Mouse (Mus musculus) v-Abl transformed pro-B cells (cell line): ENCODE measurements around the gene Mamdc4.

ENCODE experiments used
- in situ Hi-C, 2 experiments: fragments of 400-800 bp; cut with MboI; formaldehyde crosslinking; loops; one replicate each; pipeline ENCODE4 v1.15.1; 2025; ENCODE audit not compliant: unreplicated experiment in 2 of 2

The Mamdc4 gene

DNA sequence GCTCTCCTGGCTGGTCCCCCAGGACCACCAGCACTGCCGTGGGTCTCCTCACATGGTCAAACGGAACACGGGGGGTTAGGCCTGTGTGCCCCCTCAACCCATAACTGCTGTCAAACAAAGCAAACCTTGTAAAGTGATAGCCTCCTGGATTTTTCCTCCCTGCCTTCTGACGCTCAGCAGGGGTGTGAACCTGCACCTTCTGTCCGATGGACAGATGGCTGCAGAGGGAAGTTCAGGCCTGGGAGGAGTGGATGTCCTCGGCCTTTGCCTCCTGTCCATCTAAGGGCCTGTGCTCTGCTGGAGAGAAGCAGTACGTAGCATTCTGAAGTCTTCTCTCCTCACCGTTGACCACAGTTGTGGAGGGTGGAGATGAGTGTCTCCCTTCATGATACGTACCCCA is 12.7 kb downstream of the Mamdc4 start:
- in situ Hi-C loops = no loop called here

DNA sequence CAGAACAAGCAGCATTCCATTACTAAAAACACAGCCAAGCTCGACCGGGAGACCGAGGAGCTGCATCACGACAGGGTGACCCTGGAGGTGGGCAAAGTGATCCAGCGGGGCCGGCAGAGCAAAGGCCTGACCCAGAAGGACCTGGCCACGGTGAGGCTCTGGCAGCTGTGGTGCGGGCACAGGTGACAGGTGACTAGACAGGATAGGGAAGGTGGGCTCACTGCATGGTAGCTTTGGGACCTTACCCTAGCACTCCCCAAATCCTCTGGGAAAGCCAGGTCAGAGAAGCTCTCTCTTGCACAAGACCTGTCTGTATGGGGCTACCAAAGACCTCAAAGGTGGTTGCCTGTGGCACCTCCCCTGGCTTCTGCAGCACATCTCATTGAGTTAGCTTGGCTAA is 14.1 kb downstream of the Mamdc4 start:
- in situ Hi-C loops = no loop called here

DNA sequence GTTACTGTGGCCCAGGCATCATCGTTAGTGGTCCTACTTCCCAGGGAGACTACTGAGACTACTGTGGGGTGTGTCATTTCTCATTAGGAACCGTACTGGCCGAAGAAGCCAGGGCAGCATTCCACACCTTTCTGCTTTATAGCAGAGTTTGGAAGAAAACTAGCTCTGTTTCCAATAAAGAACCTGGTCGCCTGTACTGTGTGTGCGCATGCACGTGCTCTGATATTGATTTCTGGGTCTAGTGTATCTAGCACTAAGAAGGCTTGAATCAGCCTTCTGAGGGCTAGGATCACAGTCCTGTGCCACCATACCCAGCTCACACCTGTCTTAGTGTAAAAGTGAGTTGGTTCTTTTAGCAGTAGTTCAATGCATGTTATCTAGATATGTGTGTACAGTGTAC is 15.9 kb downstream of the Mamdc4 start:
- in situ Hi-C loops = loop anchor here in 1 of 2 experiments (10.0 kb wide), 1 partner anchor 54 kb away; the partner anchor contains the start of genes C8g and Fbxw5

DNA sequence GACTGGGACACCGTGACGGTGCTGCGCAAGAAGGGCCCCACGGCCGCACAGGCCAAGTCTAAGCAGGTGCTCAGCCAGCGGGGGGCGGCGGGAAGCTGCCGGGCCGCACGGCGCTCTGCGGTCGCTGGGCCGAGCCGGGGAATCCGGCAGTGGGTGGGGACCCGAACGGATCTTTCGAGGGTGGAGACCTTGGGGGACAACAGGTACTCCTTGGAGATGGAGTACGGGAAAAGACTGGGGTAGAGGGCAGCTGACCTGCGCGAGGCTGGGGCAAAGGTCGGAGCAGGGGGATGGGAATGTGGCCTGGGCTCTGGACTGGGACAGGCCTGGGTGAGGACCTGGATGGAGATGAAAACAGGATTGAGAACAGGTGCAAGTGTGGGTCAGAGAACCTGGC is 16.7 kb downstream of the Mamdc4 start:
- in situ Hi-C loops = loop anchor here in 1 of 2 experiments (10.0 kb wide), 1 partner anchor 53 kb away; the partner anchor contains the start of genes C8g and Fbxw5

DNA sequence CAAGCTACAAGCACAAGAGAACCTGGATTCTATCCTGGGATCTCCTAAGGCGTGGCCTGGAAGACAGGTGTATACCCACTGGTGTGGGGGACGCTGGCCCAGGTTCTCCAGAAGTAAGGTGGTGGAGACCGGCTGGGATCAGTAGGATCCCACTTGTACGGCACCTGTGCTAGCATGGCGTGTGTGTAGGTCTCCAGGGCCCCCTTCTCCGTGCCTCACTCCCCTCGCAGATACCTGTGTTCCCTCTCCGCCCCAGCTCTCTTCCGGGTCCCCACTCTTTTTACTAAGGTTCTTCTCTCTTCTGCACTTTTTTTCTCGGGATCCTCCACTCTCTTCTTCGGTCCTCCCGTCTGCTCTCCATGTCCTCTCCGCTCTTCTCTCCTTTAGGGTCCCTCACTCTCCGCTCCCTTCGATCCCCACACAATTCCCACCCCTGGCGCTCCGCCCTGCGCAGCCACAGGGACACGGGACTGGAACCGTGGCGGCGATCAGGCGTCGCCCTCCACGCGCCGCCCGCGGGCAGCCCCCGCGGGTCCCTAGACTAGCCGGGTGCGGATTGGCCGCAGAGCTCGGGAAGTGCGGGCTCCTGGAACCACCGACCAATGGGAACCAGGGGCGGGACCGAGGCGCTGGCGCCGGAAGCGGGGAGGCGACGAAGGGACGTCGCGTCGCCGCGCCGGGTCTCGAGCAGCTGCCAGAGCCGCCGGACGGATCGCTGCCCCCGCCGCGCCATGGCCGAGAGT is 17.3 kb downstream of the Mamdc4 start, which contains the start of gene Edf1:
Gene Edf1, plus strand, starts transcription at position 627 of the 743 bp plus-strand sequence.
- in situ Hi-C loops = loop anchor here in 1 of 2 experiments (10.0 kb wide), 1 partner anchor 53 kb away; the partner anchor contains the start of genes C8g and Fbxw5

DNA sequence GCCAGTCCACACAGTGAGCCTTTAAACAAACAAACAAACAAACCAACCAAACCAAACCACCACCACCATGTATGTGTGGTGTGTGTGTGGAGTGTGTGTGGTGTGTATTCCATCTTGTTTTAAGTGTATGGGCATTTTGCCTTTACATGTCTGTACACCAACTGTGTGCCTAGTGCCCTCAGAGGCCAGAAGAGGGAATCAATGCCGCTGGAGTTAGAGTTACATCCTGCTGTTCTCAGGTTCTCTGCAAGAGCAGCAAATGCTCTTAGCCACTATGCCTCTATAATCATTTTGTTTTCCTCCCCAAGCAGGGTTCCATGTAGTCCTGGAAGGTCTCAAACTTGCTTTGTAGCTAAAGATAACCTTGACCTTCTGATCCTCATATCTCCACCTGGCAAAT is 18.3 kb downstream of the Mamdc4 start:
- in situ Hi-C loops = loop anchor here in 1 of 2 experiments (10.0 kb wide), 1 partner anchor 51 kb away; the partner anchor contains the start of genes C8g and Fbxw5

DNA sequence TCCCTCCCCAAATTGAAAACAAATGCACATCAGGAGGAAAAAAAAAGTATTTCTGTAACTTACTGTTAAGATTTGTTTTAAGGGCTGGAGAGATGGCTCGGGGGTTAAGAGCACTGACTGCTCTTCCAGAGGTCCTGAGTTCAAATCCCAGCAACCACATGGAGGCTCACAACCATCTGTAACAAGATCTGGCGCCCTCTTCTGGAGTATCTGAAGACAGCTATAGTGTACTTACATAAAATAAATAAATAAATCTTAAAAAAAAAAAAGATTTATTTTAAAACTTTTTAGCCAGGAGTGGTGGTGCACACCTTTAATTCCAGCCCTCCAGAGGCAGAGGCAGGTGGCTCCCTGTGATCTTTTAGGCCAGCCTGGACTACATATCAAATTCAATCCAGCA is 19.2 kb downstream of the Mamdc4 start:
- in situ Hi-C loops = loop anchor here in 1 of 2 experiments (10.0 kb wide), 1 partner anchor 51 kb away; the partner anchor contains the start of genes C8g and Fbxw5

DNA sequence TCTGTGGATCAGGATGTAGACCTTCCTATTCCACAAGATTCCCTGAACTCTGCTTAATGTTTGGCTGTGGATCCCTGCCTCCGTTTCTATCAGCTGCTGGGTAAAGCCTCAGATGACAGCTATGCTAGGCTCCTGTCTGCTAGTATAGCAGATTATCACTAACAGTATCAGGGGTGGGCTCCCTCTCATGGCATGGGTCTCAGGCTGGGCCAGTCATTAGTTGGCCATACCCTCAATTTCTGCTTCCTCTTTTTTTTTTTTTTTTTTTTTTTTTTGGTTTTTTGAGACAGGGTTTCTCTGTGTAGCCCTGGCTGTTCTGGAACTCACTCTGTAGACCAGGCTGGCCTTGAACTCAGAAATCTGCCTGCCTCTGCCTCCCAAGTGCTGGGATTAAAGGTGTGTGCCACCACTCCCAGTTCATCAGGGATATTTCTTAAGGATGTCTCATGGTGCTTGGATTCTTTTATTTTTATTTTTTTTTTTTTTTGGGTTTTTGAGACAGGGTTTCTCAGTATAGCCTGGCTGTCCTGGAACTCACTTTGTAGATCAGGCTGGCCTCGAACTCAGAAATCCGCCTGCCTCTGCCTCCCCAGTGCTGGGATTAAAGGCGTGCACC is 21.4 kb downstream of the Mamdc4 start:
- in situ Hi-C loops = loop anchor here in 1 of 2 experiments (5.0 to 10.0 kb wide), 2 partner anchors 48 to 131 kb away; partner anchors contain the start of genes C8g, Fbxw5 and Fut7

DNA sequence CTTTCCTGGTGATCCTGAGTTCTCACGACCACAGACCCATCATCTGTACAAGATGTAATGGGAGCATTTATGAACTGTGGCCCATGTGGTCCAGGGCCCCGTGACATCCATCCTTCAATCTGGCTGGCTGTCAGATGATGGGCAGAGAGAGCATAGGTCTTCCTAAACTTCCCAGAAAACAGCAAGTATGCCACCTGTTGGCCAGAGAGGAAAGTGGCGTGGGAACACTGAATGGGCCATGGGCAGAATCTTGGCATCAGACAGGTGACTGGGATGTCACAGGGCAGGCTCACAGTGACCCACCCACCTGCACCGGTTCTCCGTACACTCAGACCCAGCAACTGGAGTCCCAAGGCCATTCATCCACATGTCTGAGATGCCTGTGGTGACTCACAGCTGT is 23.5 kb downstream of the Mamdc4 start:
- in situ Hi-C loops = loop anchor here in 1 of 2 experiments (5.0 to 10.0 kb wide), 2 partner anchors 46 to 129 kb away; partner anchors contain the start of genes C8g, Fbxw5 and Fut7

DNA sequence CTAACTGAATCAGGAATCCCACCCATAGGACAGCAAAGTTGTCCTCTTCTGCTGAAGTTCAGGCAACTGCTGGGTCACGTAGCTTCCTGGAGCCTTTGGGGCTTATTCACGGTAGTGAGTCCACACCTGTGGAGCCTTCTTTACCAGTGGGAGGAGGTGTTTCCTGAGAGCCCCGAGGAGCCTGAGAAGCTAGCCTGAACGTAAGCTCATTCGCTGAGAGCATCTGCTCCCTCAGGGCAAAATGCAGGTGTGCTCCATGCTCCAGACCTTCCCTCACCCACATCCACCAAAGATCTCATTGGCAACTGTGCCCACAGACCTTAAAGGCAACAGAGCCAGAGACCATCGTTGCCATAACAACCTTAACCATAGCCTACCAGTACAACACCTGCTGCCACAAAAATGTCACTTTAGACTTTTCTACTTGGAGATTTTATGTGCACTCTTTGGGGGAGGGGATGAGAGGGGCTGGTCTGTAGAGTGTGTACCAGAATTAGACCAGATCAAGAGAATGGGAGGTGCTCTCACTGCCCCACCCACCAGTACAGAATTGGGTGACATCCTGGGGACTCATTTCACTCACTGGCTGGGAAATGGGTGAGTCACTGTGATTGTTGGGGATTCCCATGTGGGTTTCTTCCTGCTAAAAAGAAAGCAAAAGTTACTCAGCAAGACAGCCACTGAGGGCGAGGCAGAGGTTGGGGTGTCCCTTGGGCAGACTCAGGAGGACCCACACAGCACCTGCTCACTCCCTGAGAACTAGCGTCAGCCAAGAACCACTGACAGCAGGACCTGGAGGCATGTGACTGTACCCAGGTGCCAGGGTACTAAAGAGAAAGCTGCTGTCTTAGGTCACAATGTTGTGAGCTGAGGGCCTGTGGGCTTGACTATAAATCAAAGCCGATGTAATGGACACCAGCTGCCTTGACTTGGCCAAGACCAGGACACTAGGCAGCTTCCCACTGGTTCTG is 25.3 kb downstream of the Mamdc4 start:
- in situ Hi-C loops = no loop called here

DNA sequence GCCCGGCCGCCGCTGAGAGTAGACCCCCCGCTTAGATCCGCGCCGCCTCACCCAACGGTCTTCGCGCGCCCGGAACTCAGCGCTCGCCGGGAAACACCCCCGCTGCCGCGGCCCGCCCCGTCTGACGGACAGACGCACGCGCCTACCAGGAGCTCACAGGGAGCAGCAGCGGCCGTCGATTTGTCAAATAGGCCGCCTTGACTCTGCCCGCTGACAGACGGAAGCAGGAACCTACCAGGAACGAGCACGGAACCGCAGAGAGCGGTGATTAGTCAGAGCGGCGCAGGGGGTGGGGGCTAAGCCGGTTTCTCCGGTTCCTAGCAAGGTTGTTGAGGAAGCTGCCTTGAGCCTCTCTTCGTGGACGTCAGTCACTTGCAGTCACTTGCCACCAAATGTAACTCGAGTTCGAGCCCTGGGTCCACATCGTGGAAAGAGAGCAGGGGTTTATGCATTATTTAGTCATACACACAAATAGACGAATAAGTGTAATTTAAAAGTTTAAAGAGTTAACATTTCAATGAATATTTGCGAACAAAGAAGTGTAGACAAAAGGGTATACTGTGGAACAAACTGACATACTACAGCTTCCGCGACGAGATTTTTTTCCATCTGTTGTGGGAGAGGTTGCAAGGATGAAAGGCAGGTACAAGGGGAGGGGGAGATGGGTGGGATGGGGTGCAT is 27.7 kb downstream of the Mamdc4 start, which contains the start of gene Traf2:
Gene Traf2, minus strand, starts transcription at position 130 of the 681 bp plus-strand sequence.
- in situ Hi-C loops = no loop called here

DNA sequence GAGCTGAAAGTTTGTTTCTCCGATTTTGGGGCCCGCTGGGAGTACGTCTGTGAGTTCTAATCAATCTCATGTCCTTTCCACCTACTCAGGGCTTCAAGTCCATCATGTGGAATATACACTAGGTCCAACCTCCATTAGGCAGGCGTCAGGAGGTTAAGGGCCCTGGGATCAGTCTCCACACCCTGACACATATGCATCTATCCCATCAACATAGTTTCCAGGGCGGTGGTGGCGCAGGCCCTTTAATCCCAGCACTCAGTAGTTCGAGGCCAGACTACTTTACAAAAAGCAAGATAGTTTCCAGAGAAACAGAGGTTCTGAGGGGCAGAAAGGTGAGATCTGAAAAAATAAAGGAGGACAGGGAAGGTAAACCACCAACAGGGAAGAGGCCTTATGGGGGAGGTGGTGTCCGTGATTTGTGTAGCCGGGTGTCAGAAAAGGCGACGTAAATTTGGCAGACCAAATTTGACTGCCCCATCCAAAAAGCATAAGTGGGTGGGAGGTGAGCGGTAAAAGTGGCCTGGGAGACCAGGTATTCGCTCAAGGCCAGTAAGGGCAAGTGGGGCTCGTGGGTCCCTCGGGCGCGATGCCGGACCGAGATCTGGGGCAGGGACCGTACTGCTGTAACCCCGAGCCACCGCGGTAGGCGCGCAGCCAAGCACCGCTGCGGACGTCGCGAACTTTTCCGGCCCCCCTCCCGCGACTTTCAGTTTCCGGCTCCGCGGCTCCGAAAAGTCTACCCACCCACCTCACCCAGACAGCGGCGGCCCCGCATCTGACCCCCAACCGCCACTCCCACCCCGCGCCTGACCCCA is 28.4 kb downstream of the Mamdc4 start:
- in situ Hi-C loops = no loop called here

DNA sequence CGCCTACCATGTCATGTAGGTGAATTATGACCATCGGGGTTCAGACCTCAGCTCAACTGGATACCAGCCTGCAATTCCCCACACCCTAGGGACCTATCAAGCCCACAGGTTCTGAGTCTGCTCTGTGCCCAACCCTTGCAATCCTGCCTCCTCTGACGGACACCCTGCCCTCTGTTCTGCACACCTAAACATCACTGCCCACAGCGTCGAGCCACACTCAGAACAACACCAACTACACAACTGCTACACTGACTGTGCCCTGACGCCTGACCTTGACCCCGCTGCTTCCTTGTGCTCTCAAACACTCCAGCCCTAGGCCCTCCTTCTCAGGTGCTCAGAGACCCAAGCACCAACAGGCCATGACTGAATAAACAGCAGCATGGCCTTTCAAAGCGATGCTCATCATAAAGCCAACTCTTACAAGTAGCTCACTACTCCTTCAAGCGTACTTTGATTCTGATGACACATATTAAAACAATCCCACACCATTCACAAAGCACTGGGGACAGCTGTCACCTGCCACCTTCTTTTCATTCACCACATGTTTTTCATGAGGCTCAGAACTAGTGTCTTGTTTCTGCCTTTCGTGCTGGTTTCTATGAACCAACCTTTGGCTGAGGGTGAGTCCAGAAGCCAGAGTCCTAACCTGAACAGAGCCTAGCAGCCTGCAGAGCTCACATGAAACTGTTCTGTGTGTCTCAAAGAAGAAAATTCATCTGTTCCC is 32.8 kb downstream of the Mamdc4 start:
- in situ Hi-C loops = no loop called here

DNA sequence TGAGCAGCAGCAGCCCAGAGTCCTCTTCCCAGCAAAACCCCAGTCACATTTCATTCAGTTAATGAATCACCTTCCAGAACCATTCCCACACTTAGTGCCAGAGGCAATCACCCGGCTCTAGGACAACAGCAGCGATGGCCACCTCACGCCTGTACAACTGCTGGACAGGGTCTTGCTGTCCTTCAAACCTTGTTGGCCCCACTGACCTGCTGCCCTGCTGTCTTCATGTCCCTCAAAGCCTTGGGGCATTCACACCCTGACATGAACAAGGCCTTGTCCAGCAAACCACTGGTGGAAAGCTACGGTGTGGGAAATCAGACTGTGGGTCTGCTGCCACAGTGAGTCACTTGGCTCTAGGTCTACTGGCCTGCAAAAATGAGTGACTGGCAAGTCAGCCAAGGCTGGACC is 34.1 kb downstream of the Mamdc4 start:
- in situ Hi-C loops = no loop called here

DNA sequence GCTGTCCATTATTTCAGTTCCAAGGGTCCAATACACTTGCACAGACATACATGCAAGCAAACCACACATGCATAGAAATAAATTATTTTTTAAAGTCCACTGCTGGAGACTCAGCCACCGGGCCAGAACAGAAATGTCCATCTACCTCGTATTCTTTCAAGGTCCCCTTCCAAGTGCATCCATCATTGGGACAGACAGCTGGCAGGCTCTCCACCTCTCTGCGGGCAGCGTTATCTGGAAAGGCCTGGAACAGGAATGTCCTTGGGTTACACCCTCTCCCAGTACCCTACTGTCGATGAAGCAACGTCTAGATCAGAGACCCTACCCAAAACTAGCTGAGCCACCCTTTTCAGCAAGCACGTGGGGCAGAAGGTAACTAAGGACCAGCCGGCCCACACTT is 38.1 kb downstream of the Mamdc4 start:
- in situ Hi-C loops = no loop called here

DNA sequence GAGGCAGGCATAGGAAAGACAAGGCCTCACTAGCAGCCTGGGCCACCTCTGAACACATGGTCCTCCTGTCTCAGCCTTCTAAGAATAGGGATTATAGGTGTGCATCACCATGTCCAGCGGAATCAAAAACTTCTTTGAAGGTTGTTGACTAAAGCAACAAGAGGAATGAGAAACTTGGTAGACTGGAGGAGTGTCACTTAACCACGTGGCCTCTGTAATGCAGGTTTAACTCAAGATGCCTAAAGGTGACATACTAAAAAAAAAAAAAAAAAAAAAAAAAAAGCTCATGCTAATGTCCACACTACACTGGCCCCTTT is 39.8 kb downstream of the Mamdc4 start:
- in situ Hi-C loops = no loop called here

DNA sequence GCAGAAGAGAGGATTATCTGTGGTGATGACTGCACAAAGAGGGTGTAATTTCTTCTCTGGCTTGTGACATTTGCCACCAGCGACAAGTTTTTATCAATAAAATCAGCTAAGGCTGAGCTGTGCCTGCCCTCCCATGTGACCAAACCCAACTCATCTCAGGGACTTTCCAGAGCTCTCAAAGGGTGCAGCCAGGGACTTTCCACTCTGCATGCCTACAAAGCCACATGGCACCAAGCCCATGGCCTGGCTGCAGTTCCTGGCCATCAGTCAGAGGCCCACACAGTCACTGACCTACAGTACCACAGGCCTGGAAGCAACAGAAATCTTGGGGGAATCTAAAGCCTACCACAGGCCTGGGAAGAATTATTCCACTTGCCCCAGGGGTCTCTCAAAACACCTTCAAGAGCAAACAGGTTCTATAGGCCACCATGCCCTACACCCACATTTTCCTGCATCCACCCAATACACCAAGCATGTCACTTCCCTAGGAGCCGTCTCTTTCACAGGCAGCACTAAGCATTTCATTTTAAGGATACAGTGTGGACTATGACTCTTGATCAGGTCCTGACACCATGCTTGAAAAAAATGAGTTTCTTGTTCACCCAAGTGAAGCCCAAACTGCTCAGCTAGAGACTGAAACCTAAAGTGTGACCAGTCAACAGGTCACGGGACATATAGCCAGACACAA is 40.3 kb downstream of the Mamdc4 start:
- in situ Hi-C loops = no loop called here

DNA sequence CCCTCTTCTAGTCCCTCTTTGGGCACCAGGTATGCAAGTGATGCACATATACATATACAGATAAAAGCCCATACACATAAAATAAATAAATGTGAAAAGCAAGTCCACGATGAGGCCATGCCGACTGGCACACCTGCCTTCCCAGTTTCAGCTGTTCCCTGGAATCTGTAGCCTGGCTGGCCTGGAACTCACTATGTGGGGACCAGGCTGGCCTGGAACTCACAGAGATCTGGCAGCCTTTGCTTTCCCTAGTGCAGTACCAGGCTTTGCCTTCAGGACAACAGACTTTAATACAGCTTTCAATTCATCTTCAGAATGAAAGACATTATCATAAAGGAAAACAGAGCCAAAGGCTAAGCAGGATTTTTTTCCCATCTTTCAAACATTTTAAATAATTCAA is 40.9 kb downstream of the Mamdc4 start:
- in situ Hi-C loops = no loop called here
